Mouse (Mus musculus) myocyte (in vitro differentiated cells): Measurements from ENCODE around the gene Prkca.

Experiments used
- CEBPB ChIP-seq: IDR thresholded peaks from 2 replicates; pipeline ENCODE4 v1.6.1; 2011; ENCODE audit warnings: mild to moderate bottlenecking, moderate library complexity; ENCODE audit not compliant: poor library complexity, insufficient read depth, severe bottlenecking
- E2F4 ChIP-seq: IDR thresholded peaks from one replicate; pipeline ENCODE4 v1.6.1; 2011; ENCODE audit warnings: mild to moderate bottlenecking, control low read depth, moderate library complexity; ENCODE audit not compliant: insufficient read depth
- MAX ChIP-seq: IDR thresholded peaks from one replicate; pipeline ENCODE4 v1.6.1; 2011; ENCODE audit warnings: low read depth, mild to moderate bottlenecking, control low read depth
- MYOD1 ChIP-seq, 3 experiments: IDR thresholded peaks; one replicate each; pipeline ENCODE4 v1.6.1; 2011; ENCODE audit warnings: control low read depth in 2 of 3, low read depth in 2 of 3, mild to moderate bottlenecking in 2 of 3, moderate library complexity in 1 of 3; ENCODE audit not compliant: insufficient read length in 2 of 3, control insufficient read depth in 1 of 3
- MYOG ChIP-seq, 3 experiments: IDR thresholded peaks; one replicate each; pipeline ENCODE4 v1.6.1; 2011; ENCODE audit warnings: control low read depth in 2 of 3, low read depth in 2 of 3, mild to moderate bottlenecking in 2 of 3; ENCODE audit not compliant: insufficient read length in 2 of 3, control insufficient read depth in 1 of 3, insufficient read depth in 1 of 3
- POLR2A ChIP-seq: IDR thresholded peaks from one replicate; pipeline ENCODE4 v1.6.1; 2011; ENCODE audit warnings: low read depth, mild to moderate bottlenecking, control low read depth, moderate library complexity; ENCODE audit not compliant: insufficient read length
- POLR2AphosphoS2 ChIP-seq: IDR thresholded peaks from one replicate; pipeline ENCODE4 v1.6.1; 2011; ENCODE audit warnings: low read depth, control low read depth; ENCODE audit not compliant: insufficient read length
- REST ChIP-seq: IDR thresholded peaks from one replicate; pipeline ENCODE4 v1.6.1; 2011; ENCODE audit warnings: mild to moderate bottlenecking, control low read depth, moderate library complexity; ENCODE audit not compliant: insufficient read depth, insufficient read length
- SRF ChIP-seq: IDR thresholded peaks from one replicate; pipeline ENCODE4 v1.6.1; 2011; ENCODE audit warnings: low read depth; ENCODE audit not compliant: control insufficient read depth, insufficient read length
- TCF12 ChIP-seq: IDR thresholded peaks from one replicate; pipeline ENCODE4 v1.6.1; 2011; ENCODE audit warnings: mild to moderate bottlenecking, control low read depth; ENCODE audit not compliant: poor library complexity, insufficient read depth, severe bottlenecking
- TCF3 ChIP-seq: IDR thresholded peaks from one replicate; pipeline ENCODE4 v1.6.1; 2011; ENCODE audit warnings: low read depth, control low read depth; ENCODE audit not compliant: insufficient read length
- USF1 ChIP-seq: IDR thresholded peaks from one replicate; pipeline ENCODE4 v1.6.1; 2011; ENCODE audit warnings: low read depth, mild to moderate bottlenecking, control low read depth, moderate library complexity

GRCm38 (mm10) chr11:107895635-107896034 is 448.1 kb downstream of the Prkca start:
- TF ChIP-seq POLR2A (no peak), USF1 (no peak), POLR2AphosphoS2 (no peak), E2F4 (no peak), MAX (no peak), MYOD1 (IDR thresholded peaks at IDR 0.05; ENCODE audit: control insufficient read depth in 1 of 3, insufficient read length in 2 of 3, low read depth in 2 of 3) (no peak), REST (no peak), TCF3 (no peak), CEBPB (no peak), TCF12 (no peak), MYOG (IDR thresholded peaks at IDR 0.05; ENCODE audit: control insufficient read depth in 1 of 3, insufficient read depth in 1 of 3, insufficient read length in 2 of 3, low read depth in 2 of 3) (no peak), SRF (no peak)
